Mouse (Mus musculus) fat pad, adult 2 months (tissue): ENCODE data around the gene Plekha7.
A peak's percentile ranks its signal among the peaks of the same experiment; 100 is the strongest.
"Not testable (repeated sequence)": the region's sequence is repeated elsewhere in the genome, so short reads cannot be mapped to it uniquely, and the experiment has no call there.

ENCODE experiments used
- DNase-seq: peaks from one replicate; pipeline ENCODE4 v3.0.0-alpha.2; 2011; ENCODE audit warnings: low read depth, low spot score; ENCODE audit errors: extremely low read depth

The Plekha7 gene

DNA sequence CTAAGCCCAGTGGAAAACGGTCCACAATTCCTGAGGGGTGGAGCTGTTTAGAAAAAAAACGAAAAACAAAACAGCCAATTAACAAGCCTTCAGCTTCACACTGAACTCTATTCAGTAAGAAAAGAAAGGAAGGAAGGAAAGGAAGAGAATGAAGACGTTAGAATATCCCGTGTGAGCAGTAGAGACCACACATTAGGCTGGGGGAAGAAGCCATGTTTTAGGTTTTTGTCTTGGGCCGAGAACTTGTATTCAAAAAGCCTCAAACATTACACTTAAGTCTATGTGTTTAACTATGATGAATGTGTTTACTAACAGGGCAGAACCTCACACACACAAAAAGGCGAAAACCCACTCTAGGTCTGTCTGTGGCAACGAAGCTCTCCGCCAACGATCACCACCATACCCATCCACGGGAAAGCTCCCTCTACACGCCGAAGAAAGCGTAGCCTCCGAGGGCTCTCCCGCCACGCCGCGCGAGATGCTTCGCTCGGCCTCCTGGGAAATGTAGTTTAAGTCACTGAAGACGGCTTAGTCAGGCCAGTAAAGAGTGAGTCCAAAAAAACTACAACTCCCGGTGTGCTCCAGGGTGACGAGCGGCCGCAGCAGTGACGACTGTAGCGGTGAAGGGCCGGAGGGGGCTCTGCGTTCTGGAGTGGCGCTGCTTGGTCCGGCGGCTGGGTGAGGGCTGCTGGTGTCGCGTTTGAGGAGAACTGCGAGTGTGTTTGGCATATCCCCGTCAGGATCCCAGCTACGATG, 215.3 kb downstream of the Plekha7 start:
- DNase-seq: peak; percentile 54

DNA sequence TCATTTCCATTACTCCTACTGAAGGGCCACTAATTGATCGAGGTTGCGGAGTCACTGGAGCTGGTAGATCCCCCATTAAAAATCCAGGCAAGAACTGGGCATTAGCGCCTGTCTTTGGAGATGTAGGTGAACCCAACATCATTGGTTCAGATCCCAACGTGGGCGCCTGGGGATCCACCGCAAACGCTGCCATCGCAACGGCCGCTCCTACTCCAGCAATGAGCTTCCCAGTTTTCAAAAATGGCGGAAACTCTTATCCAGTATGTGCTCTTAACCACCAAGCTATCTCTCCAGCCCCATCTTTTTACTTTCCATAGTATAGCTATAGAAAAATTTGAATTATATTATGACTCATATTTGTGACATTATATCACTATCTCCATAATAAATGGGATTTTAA, 223.8 kb downstream of the Plekha7 start, which contains the start of gene Gm4353:
Gene Gm4353 (minus strand): TSS at position 270 of the 400 bp plus-strand sequence.
- not testable (repeated sequence) for DNase-seq
